Mouse (Mus musculus) lung, adult 2 months (tissue): Measurements from ENCODE around the gene Serpinb6a.

ENCODE experiments used
- CTCF ChIP-seq: fragments of 200-500 bp; IDR thresholded peaks from 2 replicates; pipeline ENCODE4 v1.5.1; 2011; ENCODE audit warnings: mild to moderate bottlenecking, low read length, control low read depth; ENCODE audit not compliant: insufficient read depth
- POLR2A ChIP-seq: fragments of 200-500 bp; IDR thresholded peaks from 2 replicates; pipeline ENCODE4 v1.6.1; 2011; ENCODE audit warnings: low read depth, mild to moderate bottlenecking, control low read depth, low read length, borderline replicate concordance; ENCODE audit errors: extremely low read depth

- no peak for TF ChIP-seq CTCF
- no peak for TF ChIP-seq POLR2A
These were observed 35.5 kb upstream of the Serpinb6a start for GRCm38 (mm10) chr13:34038056-34038432.
